Comparison of ENCODE assay signal across 10 mouse cellular contexts in genomic region chr10:70540456-70541195, GRCm38 (mm10).
DNase-seq lines count a peak whose midpoint lies in the region; ATAC-seq and TF ChIP-seq lines count a peak whose summit lies in the region.
"Had no signal": no experiment of that assay in that cellular context is flagged by ENCODE, and none has a peak within 500 bp of the region (broad histone marks: within the 10 kb centered on the region; RNA-seq: fewer than 3 reads in every experiment).

No protein-coding gene starts in this region.

- no peaks in the 10 kb centered on the region for H3K4me1 ChIP-seq in liver, postnatal 0 days (ENCODE audit: insufficient read depth)
- no peaks in the 10 kb centered on the region for H3K4me1 ChIP-seq in liver, embryonic 11.5 days (replicated peaks; ENCODE audit: control insufficient read depth, insufficient read depth, low read length)

- TF ChIP-seq CTCF in liver, postnatal 0 days (IDR thresholded peaks at IDR 0.05; ENCODE audit: low read depth) = peak; percentile 22

- H3K36me3 ChIP-seq in liver, postnatal 0 days (replicated peaks; ENCODE audit: insufficient read depth, low read length) = no peaks in the 10 kb centered on the region
- no peaks in the 10 kb centered on the region for H3K36me3 ChIP-seq in liver, embryonic 11.5 days (ENCODE audit: control insufficient read depth, insufficient read depth, low read length)

- peak; percentile 31 for ATAC-seq in frontal cortex, adult (ENCODE audit: low TSS enrichment)
- no peak for ATAC-seq in liver, postnatal 0 days
- ATAC-seq in liver, embryonic 11.5 days (replicated peaks; ENCODE audit: low FRiP score) = no peak

- no peak overlapping the region for H3K9ac ChIP-seq in liver, postnatal 0 days (replicated peaks)
- no peak overlapping the region for H3K9ac ChIP-seq in liver, embryonic 11.5 days (ENCODE audit: low read depth, low read length)
- H3K9ac ChIP-seq: heart, embryonic 13.5 days had no signal

- no peak for TF ChIP-seq EP300 in liver, postnatal 0 days (IDR thresholded peaks at IDR 0.05; ENCODE audit: low read depth)

- H3K27me3 ChIP-seq in liver, postnatal 0 days (ENCODE audit: insufficient read depth, low read length) = no peaks in the 10 kb centered on the region
- H3K27me3 ChIP-seq in liver, embryonic 11.5 days (replicated peaks; ENCODE audit: control insufficient read depth, insufficient read depth, low read length) = no peaks in the 10 kb centered on the region
- H3K27me3 ChIP-seq: heart, embryonic 13.5 days had no signal

- no peak overlapping the region for H3K4me2 ChIP-seq in liver, postnatal 0 days (ENCODE audit: low read depth, low read length)
- no peak overlapping the region for H3K4me2 ChIP-seq in liver, embryonic 11.5 days
- H3K4me2 ChIP-seq: heart, embryonic 13.5 days had no signal

- no peaks in the 10 kb centered on the region for H3K9me3 ChIP-seq in liver, postnatal 0 days (ENCODE audit: low read length)
- no peaks in the 10 kb centered on the region for H3K9me3 ChIP-seq in liver, embryonic 11.5 days (ENCODE audit: control insufficient read depth, low read length)

- DNase-seq in frontal cortex, postnatal 10 days (ENCODE audit: low spot score in 2 of 2) = no peak
- DNase-seq in liver, postnatal 0 days = no peak
- no peak for DNase-seq in liver, embryonic 11.5 days (ENCODE audit: low spot score)
- peak; percentile 64 for DNase-seq in brain, adult 2 months (ENCODE audit: low read depth, low spot score)
- DNase-seq in lung, postnatal 10 days = peak; percentile 57
- DNase-seq in frontal cortex, postnatal 25 days (ENCODE audit: low spot score in 2 of 2) = no peak
- DNase-seq in cerebellum, adult 18-20 months = no peak
- DNase-seq: cerebellum, postnatal 25 days had no signal

- H3K4me3 ChIP-seq in liver, postnatal 0 days (ENCODE audit: low read depth, low read length) = no peak overlapping the region
- H3K4me3 ChIP-seq in liver, embryonic 11.5 days (ENCODE audit: low read depth, low read length) = no peak overlapping the region
- H3K4me3 ChIP-seq: heart, embryonic 13.5 days had no signal

- no peak overlapping the region for H3K27ac ChIP-seq in liver, postnatal 0 days (ENCODE audit: low read depth)
- no peak overlapping the region for H3K27ac ChIP-seq in liver, embryonic 11.5 days (ENCODE audit: low read depth, low read length)
- H3K27ac ChIP-seq: heart, embryonic 13.5 days had no signal

- WGBS in liver, postnatal 0 days (ENCODE audit: insufficient replicate concordance) = 75% methylated on average over 9 of the region's 9 CpGs
- 81% methylated on average over 9 of the region's 9 CpGs for WGBS in liver, embryonic 11.5 days

Comparison
In these comparisons a context has a peak if more than half of its experiments do, and no peak if none do; other contexts are left out.
1. DNase-seq: peak in brain, adult 2 months (single experiment) and lung, postnatal 10 days (single experiment); none in frontal cortex, postnatal 10 days (0 of 2), liver, postnatal 0 days (single experiment), liver, embryonic 11.5 days (single experiment), frontal cortex, postnatal 25 days (0 of 2) and cerebellum, adult 18-20 months (0 of 2).